Mouse (Mus musculus) forebrain, embryonic 16.5 days (tissue): ENCODE measurements around the gene Gm5269. TPM values are rescaled to one million over a fixed set of nuclear protein-coding genes. Genes with fewer than 3 reads are reported as not detected.

ENCODE experiments used
- ATAC-seq: fragments of 200-750 bp; cut with Nextera tagmentation; 2 replicates; pipeline ENCODE4 v1.8.0; 2017; ENCODE audit warnings: mild to moderate bottlenecking, moderate library complexity
- H3K27ac ChIP-seq: fragments of 300-500 bp; sonication (generic); 2 replicates; pipeline ENCODE4 v1.5.1; 2014; ENCODE audit warnings: low read length, control low read depth
- H3K27me3 ChIP-seq: fragments of 300-500 bp; sonication (generic); replicated peaks from 2 replicates; pipeline ENCODE4 v1.6.1; 2014; ENCODE audit warnings: low read length; ENCODE audit not compliant: control insufficient read depth, insufficient read depth
- H3K36me3 ChIP-seq: fragments of 300-500 bp; sonication (generic); 2 replicates; pipeline ENCODE4 v1.6.1; 2014; ENCODE audit not compliant: control insufficient read depth, insufficient read depth
- H3K4me1 ChIP-seq: fragments of 300-500 bp; sonication (generic); replicated peaks from 2 replicates; pipeline ENCODE4 v1.6.1; 2014; ENCODE audit warnings: low read length; ENCODE audit not compliant: control insufficient read depth, insufficient read depth
- H3K4me2 ChIP-seq: fragments of 300-500 bp; sonication (generic); 2 replicates; pipeline ENCODE4 v1.6.1; 2014; ENCODE audit warnings: mild to moderate bottlenecking, low read length, control low read depth
- H3K4me3 ChIP-seq: fragments of 300-500 bp; sonication (generic); replicated peaks from 2 replicates; pipeline ENCODE4 v1.5.1; 2014; ENCODE audit warnings: mild to moderate bottlenecking, low read length, control low read depth
- H3K9ac ChIP-seq: fragments of 300-500 bp; sonication (generic); replicated peaks from 2 replicates; pipeline ENCODE4 v1.6.1; 2014; ENCODE audit warnings: low read depth, low read length, control low read depth
- H3K9me3 ChIP-seq: fragments of 300-500 bp; sonication (generic); 2 replicates; pipeline ENCODE4 v1.6.1; 2016; ENCODE audit warnings: low read length; ENCODE audit not compliant: control insufficient read depth
- WGBS: fragments of 180-500 bp; shearing (Covaris S2); extraction: QIAGEN DNeasy Blood & Tissue Kit; methylation state at CpG from one replicate; pipeline ENCODE4 v1.1.7; 2014; 5-methylcytosine and 5-hydroxymethylcytosine counted together
- polyA plus RNA-seq: library from polyadenylated mRNA; unstranded; fragments of >200 nt; fragmentation: Nextera tagmentation; extraction: Ambion mirVana; gene quantifications from 2 replicates; pipeline ENCODE4 v1.2.1, GENCODE M21; 2015

Gm5269 gene
- polyA plus RNA-seq, 1 experiment from 2014 or later, result not detected

DNA sequence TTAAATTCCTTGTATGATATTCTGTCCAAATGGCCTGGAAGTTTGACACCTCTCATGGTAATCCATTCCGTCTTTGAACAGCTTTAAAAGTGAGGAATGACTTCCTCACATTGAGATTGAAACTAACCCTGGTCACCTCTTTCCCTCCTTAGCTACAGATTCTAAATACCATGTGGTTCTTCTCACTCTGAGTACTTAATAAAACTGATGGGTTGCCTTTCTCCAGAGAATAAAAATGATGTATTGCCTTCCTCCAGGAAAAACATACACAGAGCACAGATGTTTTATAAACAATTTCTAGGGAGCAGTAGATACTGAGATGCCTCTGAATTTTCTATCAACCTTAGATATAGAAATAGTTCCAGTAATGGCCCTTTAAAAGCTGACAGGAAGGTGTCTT is 22.0 kb downstream of the Gm5269 start:
- Histone ChIP-seq H3K36me3 (no peaks in the 10 kb centered on the region), H3K4me1 (no peaks in the 10 kb centered on the region), H3K9ac (no peak overlapping the region), H3K4me2 (no peak overlapping the region), H3K9me3 (no peaks in the 10 kb centered on the region), H3K27me3 (no peaks in the 10 kb centered on the region), H3K4me3 (no peak overlapping the region), H3K27ac (no peak overlapping the region)
- no peak for ATAC-seq
- WGBS, result 91% methylated on average over 1 of the region's 1 CpGs

DNA sequence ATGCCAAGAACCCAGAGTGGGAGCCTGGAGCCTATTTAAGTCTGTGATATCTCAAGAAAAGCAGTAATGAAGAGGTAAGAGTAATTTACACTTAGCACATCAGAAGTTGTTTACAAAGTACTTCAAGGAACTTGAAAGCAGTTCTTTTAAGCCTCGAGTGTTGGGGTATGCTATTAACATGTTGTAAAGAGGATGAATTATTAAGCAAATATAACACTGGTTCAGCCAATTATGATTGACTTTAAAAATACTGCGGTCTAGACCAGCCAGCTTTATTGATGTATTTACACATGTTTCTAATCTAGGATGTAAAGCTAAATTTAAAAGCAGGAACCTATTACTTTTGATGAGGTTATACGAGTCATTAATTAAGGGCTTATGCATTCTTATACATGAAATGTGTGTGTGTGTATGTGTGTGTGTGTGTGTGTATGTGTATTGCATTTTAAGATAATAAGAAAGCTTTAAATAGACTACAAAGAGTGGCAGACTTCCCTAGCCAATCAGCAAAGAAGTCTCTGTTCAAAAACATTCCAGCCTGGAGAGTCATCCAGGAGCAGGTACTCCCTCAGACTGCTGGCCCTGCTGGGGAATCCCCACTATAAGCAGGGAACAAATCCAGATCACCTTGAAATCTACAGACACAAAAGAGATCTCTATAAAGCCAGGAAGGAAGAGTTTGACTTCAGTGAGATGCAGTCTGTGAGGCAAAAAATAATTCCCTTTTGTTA is 23.6 kb downstream of the Gm5269 start:
- no peak for ATAC-seq
- 71% methylated on average over 3 of the region's 3 CpGs for whole genome bisulfite sequencing
- H3K27ac ChIP-seq, result no peak overlapping the region
- no peaks in the 10 kb centered on the region for H3K9me3 ChIP-seq
- no peaks in the 10 kb centered on the region for H3K4me1 ChIP-seq
- H3K4me3 ChIP-seq, result no peak overlapping the region
- H3K9ac ChIP-seq, result no peak overlapping the region
- no peaks in the 10 kb centered on the region for H3K36me3 ChIP-seq
- no peaks in the 10 kb centered on the region for H3K27me3 ChIP-seq
- no peak overlapping the region for H3K4me2 ChIP-seq

DNA sequence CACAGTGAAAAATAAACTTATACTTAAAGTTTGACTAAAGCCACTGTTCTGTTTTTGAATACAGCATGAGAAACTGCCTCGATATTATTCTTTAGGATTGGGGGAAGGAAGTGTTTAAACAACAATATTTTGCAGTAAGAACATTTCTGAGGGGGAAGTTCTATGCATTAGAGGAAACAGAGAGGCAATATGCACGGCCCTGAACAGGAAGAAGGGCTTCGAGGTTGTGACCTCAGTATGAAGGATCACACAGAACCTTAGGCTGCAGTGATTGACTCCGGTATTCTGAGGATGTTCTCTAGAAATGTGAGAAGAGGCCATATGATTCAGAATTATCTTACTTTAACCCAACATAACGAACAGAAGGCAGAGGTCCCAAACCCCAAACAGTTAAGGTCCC is 24.3 kb downstream of the Gm5269 start:
- WGBS, result 87% methylated on average over 5 of the region's 5 CpGs
- no peak overlapping the region for H3K4me3 ChIP-seq
- H3K36me3 ChIP-seq, result no peaks in the 10 kb centered on the region
- H3K9me3 ChIP-seq, result no peaks in the 10 kb centered on the region
- no peaks in the 10 kb centered on the region for H3K27me3 ChIP-seq
- H3K9ac ChIP-seq, result no peak overlapping the region
- H3K4me1 ChIP-seq, result no peaks in the 10 kb centered on the region
- no peak overlapping the region for H3K27ac ChIP-seq
- ATAC-seq, result no peak
- no peak overlapping the region for H3K4me2 ChIP-seq

DNA sequence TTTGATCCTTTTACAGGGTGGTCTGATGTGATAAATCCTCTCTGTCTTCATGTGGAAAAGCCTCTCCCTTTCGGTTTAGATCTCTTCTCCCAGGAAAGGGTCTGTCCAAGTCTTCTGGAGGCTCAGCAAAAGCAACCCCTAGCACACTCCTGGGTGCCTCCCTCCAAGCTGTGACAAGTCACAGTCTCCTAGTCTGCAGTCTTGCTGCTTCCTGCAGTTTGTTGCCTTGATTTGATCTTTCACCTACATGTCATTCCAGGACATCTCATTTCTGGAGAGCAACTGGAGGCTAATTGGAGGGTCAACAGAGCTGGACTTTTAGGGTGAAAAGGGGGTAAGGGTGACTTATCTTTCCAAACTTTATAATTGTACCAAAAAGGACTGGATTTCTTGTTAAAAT is 24.8 kb downstream of the Gm5269 start:
- no peaks in the 10 kb centered on the region for H3K4me1 ChIP-seq
- no peak overlapping the region for H3K27ac ChIP-seq
- 79% methylated on average over 1 of the region's 1 CpGs for WGBS

DNA sequence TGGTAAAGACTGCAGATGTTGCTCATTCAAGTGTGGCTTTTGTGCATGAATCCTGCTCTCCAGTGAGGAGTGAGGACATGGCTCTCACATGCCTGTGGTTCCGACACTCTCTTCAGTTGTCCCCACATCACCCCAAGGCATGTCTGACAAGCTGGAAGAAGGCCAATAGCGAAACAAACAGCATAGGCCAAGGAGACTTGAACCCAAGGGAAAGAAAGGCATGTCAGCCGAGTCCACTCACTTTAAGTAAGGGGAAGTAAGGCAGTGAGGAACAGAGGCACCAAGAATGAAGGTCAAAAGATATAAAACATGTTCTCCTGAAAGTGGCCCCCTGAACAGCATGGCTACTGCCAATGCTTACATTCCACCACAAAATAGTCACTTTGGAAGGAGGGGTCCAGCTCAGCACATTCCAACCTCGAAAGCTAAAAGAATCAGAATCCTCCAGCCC is 25.5 kb downstream of the Gm5269 start:
- no peak overlapping the region for H3K27ac ChIP-seq
- no peaks in the 10 kb centered on the region for H3K4me1 ChIP-seq
- no peaks in the 10 kb centered on the region for H3K27me3 ChIP-seq
- no peak for ATAC-seq
- no peaks in the 10 kb centered on the region for H3K36me3 ChIP-seq
- no peak overlapping the region for H3K4me3 ChIP-seq
- H3K9me3 ChIP-seq, result no peaks in the 10 kb centered on the region
- 65% methylated on average over 4 of the region's 4 CpGs for WGBS
- H3K9ac ChIP-seq, result no peak overlapping the region
- H3K4me2 ChIP-seq, result no peak overlapping the region

More for the DNA sequence above, 24.8 kb downstream of the Gm5269 start:
- no peak for ATAC-seq
- Histone ChIP-seq H3K4me3 (no peak overlapping the region), H3K9me3 (no peaks in the 10 kb centered on the region), H3K36me3 (no peaks in the 10 kb centered on the region), H3K27me3 (no peaks in the 10 kb centered on the region), H3K9ac (no peak overlapping the region), H3K4me2 (no peak overlapping the region)

DNA sequence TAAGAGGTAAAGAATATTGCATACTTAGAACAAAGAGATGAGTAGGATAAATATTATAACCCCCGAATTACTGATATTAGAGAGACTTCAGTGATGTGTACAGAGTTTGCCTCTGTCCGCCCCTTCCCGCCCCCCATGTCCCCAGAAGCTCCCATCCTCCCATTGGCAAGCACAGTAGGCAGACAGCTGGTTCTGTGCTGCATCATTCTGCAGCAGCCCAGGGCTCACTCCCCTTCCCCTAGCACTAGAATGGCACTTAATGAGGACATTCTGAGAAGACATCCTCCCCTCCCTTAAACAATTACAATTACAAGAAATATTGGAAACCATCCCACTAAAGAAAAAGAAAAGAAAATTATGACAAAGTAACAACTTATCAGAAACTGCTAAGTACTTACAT is 26.4 kb downstream of the Gm5269 start:
- Histone ChIP-seq H3K27ac (no peak overlapping the region), H3K4me1 (no peaks in the 10 kb centered on the region), H3K9me3 (no peaks in the 10 kb centered on the region), H3K4me2 (no peak overlapping the region), H3K4me3 (no peak overlapping the region), H3K36me3 (no peaks in the 10 kb centered on the region), H3K9ac (no peak overlapping the region), H3K27me3 (no peaks in the 10 kb centered on the region)
- ATAC-seq, result no peak
- 89% methylated on average over 3 of the region's 3 CpGs for WGBS

DNA sequence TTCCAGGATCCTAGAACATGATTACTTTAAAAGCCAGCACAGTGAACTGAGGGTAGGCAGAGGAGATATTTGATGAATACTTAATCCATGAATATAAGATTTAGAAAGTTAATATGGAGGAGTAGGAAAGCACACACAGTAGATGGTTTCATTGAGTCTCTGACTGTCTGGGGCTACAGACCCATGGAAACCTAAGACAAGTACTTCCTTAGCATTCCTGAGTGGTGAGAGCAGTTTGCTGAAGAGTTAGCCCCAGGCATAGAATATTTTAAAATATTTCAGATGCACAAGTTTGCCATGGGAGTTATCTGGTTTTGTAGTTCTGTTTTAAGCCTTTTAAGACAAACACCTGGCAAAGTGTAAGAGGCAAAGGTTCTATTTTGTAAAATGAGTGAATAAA is 28.9 kb downstream of the Gm5269 start:
- Histone ChIP-seq H3K9ac (no peak overlapping the region), H3K27ac (no peak overlapping the region), H3K36me3 (no peaks in the 10 kb centered on the region), H3K4me1 (no peaks in the 10 kb centered on the region), H3K4me3 (no peak overlapping the region), H3K27me3 (no peaks in the 10 kb centered on the region), H3K4me2 (no peak overlapping the region), H3K9me3 (no peaks in the 10 kb centered on the region)
- ATAC-seq, result no peak

DNA sequence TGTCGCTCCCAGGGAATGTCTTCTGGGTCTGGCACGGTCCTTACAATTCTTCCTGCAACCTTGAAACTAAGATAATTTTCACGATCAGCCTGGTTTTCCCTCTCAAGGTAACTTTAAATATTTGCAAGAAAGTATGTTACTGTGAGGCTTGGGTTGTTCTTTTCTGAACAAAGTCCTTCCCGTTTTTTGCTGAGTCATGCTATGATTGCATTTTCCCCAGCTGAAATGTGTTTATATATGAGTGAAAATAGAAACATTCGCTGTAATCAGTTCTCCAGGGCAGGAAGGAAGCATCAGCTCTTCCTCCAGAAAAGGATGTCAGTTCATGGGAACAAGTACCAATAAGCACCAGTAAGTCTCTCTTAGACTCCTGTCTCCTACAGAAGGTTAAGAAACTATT is 29.7 kb downstream of the Gm5269 start:
- ATAC-seq, result no peak
- H3K27me3 ChIP-seq, result no peaks in the 10 kb centered on the region
- H3K27ac ChIP-seq, result no peak overlapping the region
- no peak overlapping the region for H3K4me3 ChIP-seq
- no peaks in the 10 kb centered on the region for H3K36me3 ChIP-seq
- no peak overlapping the region for H3K4me2 ChIP-seq
- no peaks in the 10 kb centered on the region for H3K4me1 ChIP-seq
- H3K9ac ChIP-seq, result no peak overlapping the region
- WGBS, result 80% methylated on average over 5 of the region's 5 CpGs
- no peaks in the 10 kb centered on the region for H3K9me3 ChIP-seq

DNA sequence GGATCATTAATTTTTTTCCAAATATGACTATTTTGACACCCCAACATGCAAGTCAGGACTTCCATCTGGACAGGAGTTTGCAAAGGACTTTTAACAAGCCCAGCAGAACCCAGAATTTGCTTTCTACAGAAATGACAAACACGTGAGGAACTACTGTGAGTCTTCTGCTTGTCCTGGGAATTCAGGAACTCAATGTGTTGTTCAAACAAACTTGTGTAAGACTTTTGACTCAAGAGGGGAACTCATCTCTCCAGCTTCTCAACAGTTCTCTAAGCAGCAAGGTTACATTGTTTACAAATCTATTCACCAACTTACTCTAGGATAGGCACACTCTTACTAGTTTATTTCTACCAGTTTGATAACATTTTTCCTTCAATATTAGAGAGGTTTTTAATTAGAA is 32.0 kb downstream of the Gm5269 start:
- H3K27ac ChIP-seq, result no peak overlapping the region
- H3K27me3 ChIP-seq, result no peaks in the 10 kb centered on the region
- H3K36me3 ChIP-seq, result no peaks in the 10 kb centered on the region
- no peaks in the 10 kb centered on the region for H3K4me1 ChIP-seq
- H3K9ac ChIP-seq, result no peak overlapping the region
- no peaks in the 10 kb centered on the region for H3K9me3 ChIP-seq
- no peak for ATAC-seq
- no peak overlapping the region for H3K4me2 ChIP-seq
- WGBS, result 74% methylated on average over 1 of the region's 1 CpGs
- no peak overlapping the region for H3K4me3 ChIP-seq

DNA sequence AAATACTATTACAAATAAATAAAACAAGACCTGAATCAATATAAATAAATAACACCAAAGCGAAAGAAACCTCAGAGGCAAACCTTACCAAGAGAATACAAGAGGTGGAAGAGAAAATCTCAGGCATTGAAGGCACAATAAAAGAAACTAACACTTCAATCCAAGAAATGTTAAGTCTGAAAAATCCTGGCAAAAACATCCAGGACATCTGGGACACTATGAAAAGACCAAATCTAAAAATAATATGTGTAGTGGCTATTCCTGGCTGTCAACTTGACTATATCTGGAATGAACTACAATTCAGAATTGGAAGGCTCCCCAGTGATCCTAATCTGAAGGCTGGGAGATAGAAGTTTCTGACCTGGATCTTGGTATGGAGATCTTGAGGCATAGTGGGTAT is 44.6 kb downstream of the Gm5269 start:
- no peaks in the 10 kb centered on the region for H3K27me3 ChIP-seq
- H3K9me3 ChIP-seq, result no peaks in the 10 kb centered on the region
- no peaks in the 10 kb centered on the region for H3K36me3 ChIP-seq
- 94% methylated on average over 1 of the region's 1 CpGs for WGBS
- H3K4me2 ChIP-seq, result no peak overlapping the region
- H3K27ac ChIP-seq, result no peak overlapping the region
- no peak overlapping the region for H3K9ac ChIP-seq
- no peak for ATAC-seq
- no peak overlapping the region for H3K4me3 ChIP-seq
- no peaks in the 10 kb centered on the region for H3K4me1 ChIP-seq
